Mouse (Mus musculus): ENCODE measurements around the gene Trip10.

- TF ChIP-seq E2F4 (IDR thresholded peaks at IDR 0.05; ENCODE audit: insufficient read depth) (no peak), MYOG (IDR thresholded peaks at IDR 0.05; ENCODE audit: control insufficient read depth in 1 of 3, insufficient read depth in 1 of 3, insufficient read length in 2 of 3, low read depth in 2 of 3) (no peak), POLR2A (IDR thresholded peaks at IDR 0.05; ENCODE audit: insufficient read length, low read depth) (no peak), MAX (IDR thresholded peaks at IDR 0.05; ENCODE audit: low read depth) (no peak), POLR2AphosphoS2 (IDR thresholded peaks at IDR 0.05; ENCODE audit: insufficient read length, low read depth) (no peak), MYOD1 (IDR thresholded peaks at IDR 0.05; ENCODE audit: control insufficient read depth in 1 of 3, insufficient read length in 2 of 3, low read depth in 2 of 3) (no peak), CEBPB (IDR thresholded peaks at IDR 0.05; ENCODE audit: insufficient read depth, poor library complexity, severe bottlenecking) (no peak), USF1 (IDR thresholded peaks at IDR 0.05; ENCODE audit: low read depth) (no peak), REST (IDR thresholded peaks at IDR 0.05; ENCODE audit: insufficient read depth, insufficient read length) (no peak), TCF12 (IDR thresholded peaks at IDR 0.05; ENCODE audit: insufficient read depth, poor library complexity, severe bottlenecking) (no peak), TCF3 (IDR thresholded peaks at IDR 0.05; ENCODE audit: insufficient read length, low read depth) (no peak), SRF (IDR thresholded peaks at IDR 0.05; ENCODE audit: control insufficient read depth, insufficient read length, low read depth) (no peak)
Measured at GRCm38 (mm10) chr17:57255354-57255753, 6.1 kb downstream of the Trip10 start.
